Mouse (Mus musculus) spleen, postnatal 4 days (tissue): ENCODE results near the gene Ppp2r2d.

Experiments used
- DNase-seq, 2 experiments: peaks; one replicate each; pipeline ENCODE4 v3.0.0; 2022; ENCODE audit warnings: low spot score in 2 of 2

Ppp2r2d gene

GRCm38 (mm10) chr7:138845544-138846391 lies at the start of gene Ppp2r2d, which contains the start of gene Mapk1ip1:
Gene Ppp2r2d, plus strand, starts transcription at chr7:138846079.
Gene Mapk1ip1, minus strand, starts transcription at chr7:138846273.
- peak; percentile 95 to 98 for DNase-seq

DNA sequence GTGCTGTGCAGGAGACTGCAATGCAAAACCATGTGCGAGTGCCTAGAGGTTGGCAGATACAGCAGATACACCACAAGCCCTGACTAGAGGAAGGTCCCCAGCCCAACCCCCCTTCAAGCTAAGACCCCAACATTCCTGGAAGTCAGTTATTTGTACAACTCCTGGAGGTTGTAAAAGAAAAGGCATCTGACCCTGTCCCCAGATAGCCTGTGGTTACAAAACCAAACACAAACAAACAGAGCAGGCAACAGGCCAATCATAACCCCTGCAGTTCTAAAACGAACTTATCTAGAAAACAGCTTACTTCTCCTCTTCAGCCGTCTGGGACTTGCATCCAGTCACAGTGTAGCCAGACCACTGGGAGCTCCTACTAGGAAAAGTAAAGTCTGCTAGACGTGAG lies 42.5 kb upstream of the Ppp2r2d start:
- DNase-seq, result no peak

DNA sequence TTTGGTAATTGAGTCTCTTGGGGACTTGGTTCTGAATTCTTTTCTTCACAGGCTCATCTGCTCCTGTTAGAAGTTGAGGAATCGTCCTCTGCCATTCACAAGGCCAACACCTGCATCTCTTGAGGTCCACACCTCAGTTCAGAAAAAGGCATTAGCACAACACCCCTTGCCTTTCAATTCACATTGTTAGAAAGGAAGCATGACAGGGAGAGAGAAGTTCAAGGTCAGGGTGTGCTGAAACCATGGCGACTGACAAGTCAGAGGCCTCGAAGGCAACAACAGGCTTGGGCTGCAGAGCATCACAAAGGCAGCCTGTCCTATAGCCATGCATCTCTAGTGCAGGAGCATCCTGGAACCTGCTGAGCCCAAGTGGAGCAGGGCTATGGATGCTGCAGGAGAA lies 38.7 kb upstream of the Ppp2r2d start:
- no peak for DNase-seq

GRCm38 (mm10) chr7:138813213-138813875 lies 32.5 kb upstream of the Ppp2r2d start:
- no peak for DNase-seq

GRCm38 (mm10) chr7:138818314-138818713 lies 27.6 kb upstream of the Ppp2r2d start:
- no peak for DNase-seq

- no peak for DNase-seq
These were observed 21.5 kb upstream of the Ppp2r2d start for GRCm38 (mm10) chr7:138824423-138824822.

- no peak for DNase-seq
These were observed 20.7 kb upstream of the Ppp2r2d start for GRCm38 (mm10) chr7:138824995-138825756.

- DNase-seq, result peak; percentile 43 to 87
These were observed 18.1 kb upstream of the Ppp2r2d start for GRCm38 (mm10) chr7:138827812-138828211.

DNA sequence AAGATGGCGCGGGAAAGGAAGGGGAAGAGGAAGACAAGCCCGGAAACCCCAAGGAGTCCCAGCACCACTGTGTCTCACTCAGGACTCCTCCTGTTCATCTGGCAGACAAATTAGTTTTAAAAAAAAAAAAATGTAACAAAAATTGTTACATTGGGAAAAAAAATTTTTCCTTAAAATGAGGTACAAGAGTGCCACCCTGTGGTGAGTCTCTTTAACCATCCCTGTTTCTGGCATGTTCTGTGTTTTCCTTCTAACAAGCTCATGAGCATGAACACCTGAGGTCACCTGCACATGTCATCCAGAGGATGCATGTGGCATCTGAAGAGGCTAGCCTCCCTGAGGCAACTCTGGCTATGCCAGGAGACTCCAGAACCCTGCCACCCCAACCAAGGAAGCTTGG lies 10.9 kb upstream of the Ppp2r2d start:
- DNase-seq, result no peak

- DNase-seq, result peak; percentile 48 to 76
These were observed 5.3 kb upstream of the Ppp2r2d start for GRCm38 (mm10) chr7:138840594-138841021.

DNA sequence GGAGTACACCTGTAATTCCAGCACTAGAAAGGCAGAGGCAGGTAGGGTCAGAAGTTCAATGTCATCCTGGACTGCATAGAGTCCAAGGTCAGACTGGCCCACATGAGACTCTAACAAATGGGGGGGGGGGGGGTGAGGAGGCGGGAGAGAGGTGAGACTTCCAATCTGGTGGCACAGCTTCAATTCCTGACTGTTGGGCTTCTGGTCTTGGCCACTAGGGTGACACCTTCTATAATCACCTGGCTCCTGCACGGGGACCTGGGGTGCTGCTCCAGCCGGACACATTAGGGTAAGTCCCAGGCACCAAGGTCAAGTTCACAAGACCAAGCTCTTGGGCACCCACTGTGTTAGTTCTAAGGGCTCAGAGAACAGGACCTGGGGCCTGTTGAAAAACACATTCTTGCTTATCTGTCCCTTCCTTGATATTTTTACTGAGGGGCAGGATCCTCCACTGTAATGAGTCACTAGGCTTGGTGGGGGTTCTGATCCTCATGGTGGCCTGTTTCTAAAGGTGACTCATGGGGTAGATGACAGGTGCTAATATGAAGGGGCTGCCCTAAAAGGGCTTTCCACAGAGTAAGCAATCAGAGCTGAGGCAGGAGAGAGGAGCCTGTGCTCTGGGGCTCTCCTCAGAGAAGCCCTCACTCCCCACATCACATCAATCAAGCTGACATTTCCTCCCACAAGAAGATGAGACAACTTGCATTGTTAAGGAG lies 4.3 kb upstream of the Ppp2r2d start:
- no peak for DNase-seq

DNA sequence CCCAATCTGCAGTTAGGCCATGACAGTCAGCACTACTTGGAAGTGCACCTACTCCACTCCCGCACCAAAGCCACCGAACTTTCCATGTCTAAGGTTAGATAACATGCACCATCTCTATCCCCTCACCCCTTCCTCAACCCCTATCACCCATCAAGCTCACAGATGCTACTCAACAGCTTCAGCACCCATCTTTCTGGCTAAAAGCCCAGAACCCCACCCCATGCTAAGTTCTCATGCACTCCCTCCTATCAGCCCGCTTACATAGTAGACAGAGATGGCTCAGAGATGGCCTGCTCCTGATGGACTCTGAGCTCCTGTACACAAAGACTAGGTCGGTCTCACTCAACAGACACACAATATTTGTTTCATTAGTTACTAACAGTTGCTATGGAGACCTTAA lies 2.5 kb upstream of the Ppp2r2d start:
- DNase-seq, result no peak

DNA sequence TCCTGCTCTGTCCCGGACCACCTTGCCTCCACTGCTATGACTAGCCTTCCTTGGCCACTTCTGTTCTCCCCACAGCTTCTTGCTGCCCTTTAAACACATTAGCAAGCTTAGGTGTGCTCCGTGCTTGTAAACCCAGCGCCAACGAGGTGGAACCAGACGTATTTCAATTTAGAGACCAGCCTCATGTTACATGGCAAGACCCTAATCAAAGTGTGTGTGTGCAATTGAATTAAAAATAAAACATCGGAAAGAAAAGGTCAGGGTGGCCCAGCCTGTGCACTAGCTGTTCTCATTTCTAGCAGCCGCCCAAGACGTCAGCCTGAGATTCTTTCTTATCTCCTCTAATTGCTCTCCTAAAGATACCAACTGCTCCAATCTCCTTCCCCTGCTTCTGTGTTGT lies 768 bp upstream of the Ppp2r2d start:
- DNase-seq, result no peak

DNA sequence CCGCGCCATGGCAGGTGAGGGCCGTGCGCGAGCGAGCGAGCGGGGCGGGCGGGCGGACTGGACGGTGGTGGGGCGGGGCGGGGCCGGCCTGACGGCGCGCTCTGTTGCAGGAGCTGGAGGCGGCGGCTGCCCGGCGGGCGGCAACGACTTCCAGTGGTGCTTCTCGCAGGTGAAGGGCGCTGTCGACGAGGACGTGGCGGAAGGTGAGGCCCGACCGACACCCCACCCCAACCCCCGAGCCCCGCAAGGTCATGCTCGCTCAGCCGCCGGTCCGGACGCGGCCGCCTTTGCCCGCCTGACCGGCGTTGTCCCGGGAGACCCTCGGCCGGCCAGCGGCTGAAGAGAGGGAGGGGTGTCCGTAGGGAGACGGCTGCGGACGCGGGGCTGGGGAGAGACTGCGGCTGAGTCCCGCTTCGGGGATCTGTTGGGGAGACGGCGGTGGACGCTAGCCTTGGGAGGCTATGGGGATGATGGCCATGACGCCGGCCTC lies 668 bp downstream of the Ppp2r2d start:
- DNase-seq, result peak in 1 of 2 experiments; percentile 87

DNA sequence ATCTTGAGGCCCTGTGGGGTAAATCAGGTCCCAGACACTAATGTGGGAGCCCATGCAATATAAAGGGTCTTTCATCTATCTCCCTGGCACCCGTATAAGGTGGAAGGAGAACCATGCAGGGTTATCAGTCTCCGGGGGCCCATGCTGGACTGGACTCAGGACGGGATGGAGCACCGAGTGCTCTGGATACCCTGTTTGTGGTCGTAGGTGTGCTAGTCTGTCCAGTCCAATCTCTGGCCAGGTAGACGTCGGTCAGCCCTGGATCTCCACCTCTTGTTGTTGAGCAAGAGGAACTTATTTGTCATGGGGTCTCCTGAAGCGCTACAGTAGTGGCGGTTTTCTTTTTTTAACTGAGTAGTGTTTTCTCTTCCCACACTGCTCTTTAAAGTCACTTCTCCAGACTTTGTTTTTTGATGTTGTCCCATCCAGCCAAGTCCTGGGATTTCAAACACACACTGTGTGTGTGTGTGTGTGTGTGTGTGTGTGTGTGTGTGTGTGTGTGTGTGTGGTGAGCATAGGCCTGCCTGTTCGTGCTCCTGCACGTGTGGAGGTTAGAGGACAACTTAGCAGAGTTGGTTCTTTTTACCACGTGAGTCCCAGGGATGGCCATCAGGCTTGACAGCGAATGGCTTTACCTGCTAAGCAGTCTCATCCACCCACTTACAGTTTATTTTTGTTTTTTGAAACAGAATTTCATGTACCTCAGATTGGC lies 1.6 kb downstream of the Ppp2r2d start:
- no peak for DNase-seq

DNA sequence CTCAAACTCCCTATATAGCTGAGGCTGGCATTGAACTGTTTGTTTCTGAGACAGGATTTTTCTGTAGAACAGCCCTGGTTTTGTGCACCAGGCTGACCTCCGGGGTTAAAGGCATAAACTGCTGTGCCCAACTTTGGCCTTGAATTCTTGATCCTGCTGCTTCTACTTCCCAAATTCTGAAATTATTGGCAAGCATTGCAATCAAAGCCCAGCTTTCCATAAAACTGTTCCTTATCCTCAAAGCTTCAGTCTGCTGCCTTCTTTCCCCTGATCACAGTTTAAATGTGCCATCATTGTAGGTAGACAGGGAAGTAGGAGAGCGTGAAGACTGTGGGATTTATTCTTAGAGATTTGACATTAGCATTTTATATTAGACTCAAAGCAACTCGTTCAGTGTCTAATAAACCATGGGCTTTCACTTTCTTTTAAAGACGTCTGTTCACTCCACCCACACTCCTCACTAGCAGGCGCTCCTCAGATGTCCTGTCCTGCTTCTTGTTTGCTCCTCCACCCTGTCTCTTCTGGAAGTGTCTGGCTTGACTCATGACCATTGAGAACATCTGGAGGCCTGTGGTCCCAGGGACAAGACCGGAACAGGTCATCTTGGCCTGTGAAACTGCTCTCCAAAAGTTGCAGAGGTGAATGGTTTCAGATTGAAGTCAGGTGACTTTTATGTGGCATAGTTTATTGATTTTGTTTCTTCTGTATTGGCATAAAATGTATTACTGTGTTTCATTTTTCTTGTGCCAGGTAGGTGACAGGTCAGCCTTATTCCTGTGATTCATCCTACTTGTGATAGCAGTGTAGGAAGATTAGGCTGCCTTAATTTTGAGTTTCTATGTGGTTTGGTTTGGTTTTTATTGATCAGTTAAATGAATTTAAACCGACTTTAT lies 2.4 kb downstream of the Ppp2r2d start:
- DNase-seq, result no peak

- DNase-seq, result no peak
These were observed 4.2 kb downstream of the Ppp2r2d start for GRCm38 (mm10) chr7:138850083-138850482.

GRCm38 (mm10) chr7:138853417-138854031 lies 7.6 kb downstream of the Ppp2r2d start:
- DNase-seq, result no peak

DNA sequence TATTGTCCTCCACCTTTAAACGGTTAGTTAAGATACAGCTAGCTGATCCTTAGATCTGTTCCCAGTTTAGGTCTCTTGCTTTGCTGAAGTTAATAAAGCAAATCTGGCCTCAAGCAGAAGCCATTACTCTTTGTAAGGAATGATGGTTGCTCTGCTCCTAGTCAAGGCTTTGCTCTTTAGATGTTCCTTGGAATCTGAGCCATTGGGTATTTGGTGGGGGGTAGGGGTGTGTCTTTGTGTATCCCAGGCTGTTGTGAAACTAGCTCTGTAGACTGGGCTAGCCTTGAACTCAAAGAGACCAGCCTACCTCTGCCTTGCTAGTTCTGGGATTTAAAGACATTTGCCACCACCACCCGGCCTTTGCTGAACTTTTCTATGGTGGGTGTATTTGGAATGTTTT lies 8.3 kb downstream of the Ppp2r2d start:
- DNase-seq, result no peak
